Mouse (Mus musculus): ENCODE data around the gene Ppp1r10.
A peak's percentile ranks its signal among the peaks of the same experiment; 100 is the strongest.

The Ppp1r10 gene

GRCm38 (mm10) chr17:35916297-35917142, at the start of gene Ppp1r10, which contains the start of gene Mrps18b:
TSS of gene Ppp1r10 (plus strand) at chr17:35916434.
TSS of gene Mrps18b (minus strand) at chr17:35916389.
- DNase-seq (ENCODE audit: low read depth, low spot score): peak; percentile 100

- DNase-seq (ENCODE audit: low read depth, low spot score): peak; percentile 59
Measured at GRCm38 (mm10) chr17:35866911-35867890, 49.0 kb upstream of the Ppp1r10 start.

GRCm38 (mm10) chr17:35868165-35868820, 47.9 kb upstream of the Ppp1r10 start:
- peak; percentile 80 for DNase-seq (ENCODE audit: low read depth, low spot score)

- no peak for DNase-seq (ENCODE audit: low read depth, low spot score)
Measured at GRCm38 (mm10) chr17:35868961-35869345, 47.3 kb upstream of the Ppp1r10 start.

GRCm38 (mm10) chr17:35869346-35870067, 46.7 kb upstream of the Ppp1r10 start:
- DNase-seq (ENCODE audit: low read depth, low spot score): peak; percentile 56

GRCm38 (mm10) chr17:35870151-35870883, 45.9 kb upstream of the Ppp1r10 start:
- peak; percentile 89 for DNase-seq (ENCODE audit: low read depth, low spot score)

GRCm38 (mm10) chr17:35870884-35871696, 45.1 kb upstream of the Ppp1r10 start:
- peak; percentile 73 for DNase-seq (ENCODE audit: low read depth, low spot score)

- DNase-seq (ENCODE audit: low read depth, low spot score): peak; percentile 79
Measured at GRCm38 (mm10) chr17:35873774-35874519, 42.3 kb upstream of the Ppp1r10 start.

GRCm38 (mm10) chr17:35874721-35875120, 41.5 kb upstream of the Ppp1r10 start:
- DNase-seq (ENCODE audit: low read depth, low spot score): no peak

GRCm38 (mm10) chr17:35879245-35880057, 36.8 kb upstream of the Ppp1r10 start, which contains the start of gene Dhx16:
TSS of gene Dhx16 (plus strand) at chr17:35879819.
- peak; percentile 98 for DNase-seq (ENCODE audit: low read depth, low spot score)

GRCm38 (mm10) chr17:35882924-35883323, 33.3 kb upstream of the Ppp1r10 start:
- DNase-seq (ENCODE audit: low read depth, low spot score): no peak

GRCm38 (mm10) chr17:35883777-35884176, 32.5 kb upstream of the Ppp1r10 start:
- DNase-seq (ENCODE audit: low read depth, low spot score): no peak

- DNase-seq (ENCODE audit: low read depth, low spot score): no peak
Measured at GRCm38 (mm10) chr17:35887725-35888124, 28.5 kb upstream of the Ppp1r10 start.

GRCm38 (mm10) chr17:35896781-35897643, 19.2 kb upstream of the Ppp1r10 start, which contains the start of gene 2310061I04Rik:
TSS of gene 2310061I04Rik (minus strand) at chr17:35897431.
- DNase-seq (ENCODE audit: low read depth, low spot score): peak; percentile 96

- no peak for DNase-seq (ENCODE audit: low read depth, low spot score)
Measured at GRCm38 (mm10) chr17:35897644-35898573, 18.3 kb upstream of the Ppp1r10 start.

Measured in CD4-positive helper T cell, adult 2 months (primary cell).